Mouse (Mus musculus): ENCODE data around the gene Morn1. TPM values are rescaled to one million over a fixed set of nuclear protein-coding genes. Genes with fewer than 3 reads are reported as not detected.
A peak's percentile ranks its signal among the peaks of the same experiment; 100 is the strongest.

The Morn1 gene
- total RNA-seq, 2 experiments from 2014 or later = 8.4 to 11.6 TPM

DNA sequence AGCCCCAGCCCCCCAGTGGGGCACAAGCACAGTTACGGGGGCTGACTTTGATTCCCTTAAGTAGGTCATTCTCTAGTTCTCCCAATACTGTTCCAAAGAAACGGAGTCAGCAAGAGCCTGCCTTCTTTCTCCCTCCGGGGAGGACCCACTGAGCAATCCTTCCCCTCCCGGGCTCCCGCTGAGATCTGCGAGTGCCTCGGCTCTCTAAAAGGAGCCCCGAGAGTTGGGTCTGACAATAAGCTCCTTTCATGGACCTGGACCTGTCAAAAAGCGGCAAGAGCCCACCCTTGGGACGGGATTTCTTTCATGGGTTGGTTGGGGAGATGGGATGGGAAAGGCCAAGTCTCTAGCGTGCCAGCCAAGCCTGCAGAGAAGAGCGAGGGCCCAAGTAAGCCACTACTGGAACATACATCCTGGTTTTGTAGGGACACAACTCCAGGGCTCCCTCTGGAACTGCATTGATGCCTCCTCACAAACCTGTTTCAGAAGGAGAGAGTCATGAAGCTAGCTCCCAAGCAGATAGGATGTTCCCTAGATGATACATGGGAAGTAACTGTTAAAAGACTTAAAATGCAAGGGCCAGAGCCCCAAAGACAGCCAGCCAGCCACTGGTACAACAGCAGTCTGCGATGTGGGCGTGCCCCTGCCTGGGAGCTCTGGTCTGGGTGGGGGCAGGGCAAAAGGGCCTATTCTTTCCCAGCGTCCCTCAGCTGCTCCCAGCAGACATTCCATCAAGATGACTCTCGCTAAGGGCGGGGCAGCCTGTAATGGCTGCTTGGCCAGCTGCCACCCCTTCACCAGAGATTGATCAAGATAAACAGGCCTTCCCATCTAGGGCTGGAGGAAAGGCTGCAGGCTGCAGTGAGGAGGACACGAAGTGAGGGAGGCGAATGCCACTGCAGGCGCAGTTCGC lies 86.8 kb downstream of the Morn1 start:
- intact Hi-C loops (cut with DNase I) = loop anchor here (5.0 kb wide), 1 partner anchor 49 kb away; the partner anchor contains the start of gene Ski
- DNase-seq (ENCODE audit: low spot score in 2 of 2) = peak in 1 of 2 experiments; percentile 65

DNA sequence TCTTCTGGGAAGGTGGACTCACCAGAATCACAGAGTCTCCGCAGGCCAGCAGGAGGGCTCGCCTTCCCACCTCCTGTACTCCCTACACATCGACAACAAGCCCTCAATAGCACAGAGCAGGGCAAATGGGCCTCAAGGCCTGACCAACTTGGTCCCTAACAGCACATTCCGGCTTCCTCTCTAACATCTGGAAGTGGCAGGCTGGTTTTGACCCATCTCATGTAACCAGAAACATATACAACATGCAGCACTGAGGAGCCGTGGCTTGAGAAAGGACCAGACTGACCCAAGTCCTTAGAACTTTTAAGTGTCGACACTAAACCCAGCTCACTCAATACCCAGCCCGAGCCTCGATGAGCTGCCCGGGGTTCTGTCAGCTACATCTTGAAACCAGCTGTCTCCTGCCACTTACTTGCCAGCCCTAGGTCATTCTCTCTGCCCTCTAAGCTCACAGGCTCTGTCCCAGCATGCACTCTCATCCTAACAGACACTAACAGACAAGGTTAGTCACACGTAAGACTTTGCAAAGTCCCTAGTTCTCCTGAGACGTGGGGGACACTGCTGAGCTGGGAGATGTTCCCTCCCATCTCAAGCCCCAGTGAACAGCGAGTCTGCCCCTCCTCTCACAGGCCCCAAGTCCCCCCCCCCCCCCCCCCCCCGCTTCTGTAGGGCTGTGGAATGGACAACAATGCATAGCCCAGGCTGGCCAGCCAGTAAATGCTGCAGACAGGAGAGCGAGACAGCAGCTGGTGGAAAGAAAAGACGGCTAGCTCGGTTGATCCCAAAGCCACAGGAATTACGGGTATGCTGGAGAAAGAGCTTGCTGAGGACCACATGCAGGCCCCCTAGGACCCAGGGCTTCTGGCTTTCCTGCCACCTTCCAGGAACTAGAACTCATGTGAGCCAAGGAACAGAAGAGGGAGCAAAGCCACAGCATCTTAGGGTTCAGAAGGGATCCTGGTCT lies 87.7 kb downstream of the Morn1 start:
- no peak for DNase-seq (ENCODE audit: low spot score in 2 of 2)
- intact Hi-C loops (cut with DNase I) = loop anchor here (5.0 kb wide), 1 partner anchor 48 kb away; the partner anchor contains the start of gene Ski

DNA sequence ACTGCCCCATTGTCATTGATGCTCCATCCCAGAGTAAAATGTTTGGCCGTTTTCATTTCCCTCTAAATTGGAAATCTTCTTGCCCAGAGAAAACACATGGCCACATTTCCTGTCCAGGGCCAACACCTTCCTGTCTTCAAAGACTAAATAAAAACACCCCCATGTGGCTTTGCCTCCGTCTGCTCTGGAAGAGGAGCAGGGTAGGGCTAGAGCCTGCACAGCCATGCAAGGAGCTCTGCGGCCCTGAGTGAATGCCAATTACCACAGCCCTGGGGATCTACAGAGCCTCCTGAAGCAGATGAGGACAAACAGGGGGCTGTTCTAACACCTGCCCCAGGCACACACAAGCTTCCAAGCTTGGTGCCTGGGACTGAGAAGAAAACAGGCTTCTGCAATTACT lies 89.8 kb downstream of the Morn1 start:
- intact Hi-C loops (cut with DNase I) = no loop called here
- no peak for DNase-seq (ENCODE audit: low spot score in 2 of 2)

GRCm38 (mm10) chr4:155178274-155178673 lies 91.9 kb downstream of the Morn1 start:
- intact Hi-C loops (cut with DNase I) = no loop called here
- DNase-seq (ENCODE audit: low spot score in 2 of 2) = peak; percentile 46 to 59

DNA sequence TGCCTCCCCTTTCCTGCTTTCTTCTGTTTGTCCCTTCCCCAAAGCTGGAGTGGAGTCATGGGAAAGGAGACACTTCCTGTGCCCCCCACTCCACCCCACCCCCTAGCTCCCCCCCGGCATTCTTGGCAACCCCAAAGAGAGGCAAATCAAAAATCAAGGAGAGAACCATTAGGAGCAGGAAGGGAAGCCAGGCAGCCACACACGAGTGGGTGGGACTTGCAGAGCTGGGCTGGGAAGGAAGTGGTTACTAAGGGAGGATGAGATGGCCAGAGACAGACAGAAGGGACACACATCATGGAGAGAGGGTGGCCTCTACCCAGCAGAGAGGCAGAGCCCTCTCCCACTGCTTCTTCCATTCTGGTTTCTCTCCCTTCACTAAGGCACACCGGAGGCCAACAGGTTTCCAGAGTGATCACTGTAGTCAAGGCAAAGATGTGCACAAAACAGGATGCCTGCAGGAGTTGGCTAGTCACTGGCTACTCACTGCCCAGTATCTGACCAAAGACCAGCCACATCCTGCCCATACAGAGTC lies 92.7 kb downstream of the Morn1 start:
- DNase-seq (ENCODE audit: low spot score in 2 of 2) = no peak
- intact Hi-C loops (cut with DNase I) = no loop called here

GRCm38 (mm10) chr4:155183201-155183600 lies 96.8 kb downstream of the Morn1 start:
- DNase-seq (ENCODE audit: low spot score in 2 of 2) = no peak
- intact Hi-C loops (cut with DNase I) = no loop called here

DNA sequence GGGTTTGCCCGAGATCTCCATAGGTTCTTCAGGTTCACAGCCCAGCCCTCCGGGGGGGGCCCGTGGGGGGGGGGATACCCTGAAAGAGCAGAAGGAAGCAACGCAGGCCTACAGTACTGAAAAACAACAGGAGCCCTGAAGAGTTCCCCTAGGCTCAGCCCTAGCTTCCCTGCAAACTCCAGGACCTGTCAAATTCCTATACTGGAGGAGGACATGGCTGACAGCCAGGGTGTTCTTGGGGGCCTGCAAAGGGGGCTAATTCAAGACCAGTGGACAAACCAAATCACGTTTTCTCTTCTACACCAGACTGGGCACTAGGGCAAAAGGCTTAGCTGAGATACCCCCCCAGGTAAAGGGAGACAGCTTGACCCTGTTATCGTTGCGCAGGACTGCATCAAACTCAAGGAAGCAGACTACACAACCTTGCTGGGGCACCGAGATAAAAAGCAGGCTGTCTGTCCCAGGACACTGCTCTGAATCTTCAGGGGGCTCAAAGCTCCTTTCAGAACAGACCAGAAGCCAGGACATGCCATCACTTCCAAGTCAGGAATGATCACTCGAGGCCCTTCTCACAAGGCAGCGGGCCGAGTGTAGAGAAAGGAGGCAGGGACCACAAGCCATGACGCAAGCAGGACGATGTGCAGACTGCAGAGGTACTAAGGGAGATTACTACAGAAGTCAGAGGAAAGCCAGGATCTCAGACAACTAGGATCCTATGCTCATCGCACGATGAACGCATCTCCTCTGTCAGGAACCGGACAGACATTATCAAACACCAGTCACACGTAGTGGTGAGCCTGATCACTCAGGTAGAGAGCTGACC lies 98.1 kb downstream of the Morn1 start:
- DNase-seq (ENCODE audit: low spot score in 2 of 2) = no peak
- intact Hi-C loops (cut with DNase I) = no loop called here

DNA sequence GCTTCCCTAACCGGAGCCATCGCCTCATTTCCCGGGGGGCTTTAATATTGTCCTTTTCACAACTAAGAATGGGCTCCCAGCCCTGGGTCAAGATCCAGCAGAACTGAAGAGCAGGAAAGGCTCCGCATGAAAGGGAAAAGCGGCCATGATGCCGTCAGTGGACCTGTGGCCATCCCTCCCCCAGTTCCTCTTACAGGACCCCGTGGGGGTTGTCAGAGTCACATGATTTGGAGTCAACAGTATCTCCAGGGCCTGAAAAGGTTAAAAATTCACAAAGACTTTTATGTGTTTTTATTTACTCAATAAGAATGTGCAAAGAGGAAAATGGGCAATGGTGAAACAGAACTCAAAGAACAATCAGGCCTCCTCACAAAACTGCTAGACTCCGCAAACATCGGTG lies 99.5 kb downstream of the Morn1 start:
- no peak for DNase-seq (ENCODE audit: low spot score in 2 of 2)
- intact Hi-C loops (cut with DNase I) = no loop called here

DNA sequence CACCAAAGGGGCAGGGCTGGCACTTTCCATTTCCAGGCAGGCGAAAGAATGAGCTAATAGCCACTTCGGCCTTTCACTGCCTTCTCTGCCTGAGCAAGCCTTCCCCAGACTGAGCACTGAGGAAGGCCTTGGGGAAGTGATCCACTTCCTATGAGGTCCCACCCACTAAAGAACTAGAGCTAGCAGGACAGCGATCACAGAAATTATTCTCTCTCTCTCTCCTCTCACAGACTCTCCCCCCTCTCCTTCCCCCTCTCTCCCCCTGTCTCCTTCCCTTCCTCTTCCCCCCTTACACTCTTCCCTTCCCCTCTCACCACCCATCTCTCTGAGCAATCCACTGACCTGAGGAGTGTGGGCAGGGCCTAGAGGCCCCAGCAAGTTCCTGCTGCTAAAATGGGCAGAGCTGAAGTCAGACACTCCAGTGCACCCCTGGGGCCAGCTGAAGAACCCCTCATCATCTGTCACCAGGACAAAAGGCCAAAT lies 100.9 kb downstream of the Morn1 start:
- DNase-seq (ENCODE audit: low spot score in 2 of 2) = no peak
- intact Hi-C loops (cut with DNase I) = no loop called here

- no peak for DNase-seq (ENCODE audit: low spot score in 2 of 2)
- intact Hi-C loops (cut with DNase I) = no loop called here
These were observed 102.0 kb downstream of the Morn1 start for GRCm38 (mm10) chr4:155188341-155188740.

DNA sequence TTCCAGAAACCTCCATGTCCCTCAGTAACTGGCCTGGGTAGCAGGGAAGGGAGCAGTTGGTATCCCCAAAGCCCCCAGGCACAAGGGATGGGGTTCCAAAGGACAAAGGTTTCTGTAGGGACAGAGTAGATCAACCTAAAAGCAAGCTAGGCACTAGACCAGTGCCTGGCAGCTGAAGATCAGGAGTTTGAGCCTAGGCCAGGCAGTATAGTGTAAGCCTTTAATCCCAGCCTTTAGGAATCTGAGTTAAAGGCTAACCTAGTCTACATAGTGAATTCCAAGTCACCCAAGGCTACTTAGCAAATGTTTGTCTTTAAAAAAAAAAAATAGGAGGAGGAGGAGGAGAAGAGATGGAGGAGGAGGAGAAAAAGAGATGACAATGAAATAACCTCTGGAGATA lies 102.4 kb downstream of the Morn1 start:
- intact Hi-C loops (cut with DNase I) = no loop called here
- DNase-seq (ENCODE audit: low spot score in 2 of 2) = no peak

GRCm38 (mm10) chr4:155189711-155190139 lies 103.3 kb downstream of the Morn1 start:
- intact Hi-C loops (cut with DNase I) = no loop called here
- DNase-seq (ENCODE audit: low spot score in 2 of 2) = no peak

DNA sequence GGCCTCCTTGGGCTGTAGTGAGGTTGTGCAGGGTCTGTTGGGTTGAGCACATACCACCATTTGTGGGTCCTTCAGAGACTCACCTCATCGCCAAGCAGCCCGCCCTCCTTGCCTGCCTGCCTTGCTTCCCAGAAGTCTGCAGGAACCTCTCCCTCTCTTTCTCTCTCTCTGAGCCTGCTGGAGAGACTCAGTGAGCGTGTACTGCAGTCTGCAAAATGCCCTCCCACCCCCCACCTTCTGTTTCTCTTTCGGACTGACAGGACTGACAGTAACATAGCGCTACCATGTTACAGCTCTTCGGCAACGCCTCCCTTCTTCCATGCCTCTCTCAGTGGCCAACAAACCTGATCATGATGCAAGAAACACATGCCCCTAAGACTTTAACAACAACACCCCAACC lies 103.9 kb downstream of the Morn1 start:
- intact Hi-C loops (cut with DNase I) = no loop called here
- DNase-seq (ENCODE audit: low spot score in 2 of 2) = no peak

Other genes with a start within 250 kb of the Morn1 start
- 1 to 10 TPM; 3.1 to 3.6 TPM for gene Ttc34, start 249.1 kb upstream of the Morn1 start, total RNA-seq (2021)
- under 1 TPM; 0.49 to 1.00 TPM for gene Mmel1, start 217.0 kb upstream of the Morn1 start, total RNA-seq (2021)
- 10 to 100 TPM; 51.1 to 68.5 TPM for gene Fam213b, start 187.4 kb upstream of the Morn1 start, total RNA-seq (2021)
- 1 to 10 TPM; 1.5 to 2.1 TPM for gene Tnfrsf14, start 158.0 kb upstream of the Morn1 start, total RNA-seq (2021)
- gene Hes5, start 125.7 kb upstream of the Morn1 start, total RNA-seq (2021) = 10 to 100 TPM; 36.5 to 38.6 TPM
- gene Pank4, start 122.5 kb upstream of the Morn1 start, total RNA-seq (2021) = 10 to 100 TPM; 35.2 to 46.6 TPM
- 10 to 100 TPM; 63.2 to 92.6 TPM for gene Plch2, start 29.8 kb upstream of the Morn1 start, total RNA-seq (2021)
- 10 to 100 TPM; 17.4 to 19.5 TPM for gene Pex10, start 19.6 kb upstream of the Morn1 start, total RNA-seq (2021)
- 10 to 100 TPM; 65.6 to 67.3 TPM for gene Rer1, start 195 bp upstream of the Morn1 start, total RNA-seq (2021)
- 100 to 1,000 TPM; 113 to 119 TPM for gene Ski, start 136.0 kb downstream of the Morn1 start, total RNA-seq (2021)
- gene Faap20, start 163.2 kb downstream of the Morn1 start, total RNA-seq (2021) = 10 to 100 TPM; 26.0 to 28.0 TPM